Mouse (Mus musculus): ENCODE results near the gene Sytl3. TPM values are rescaled to one million over a fixed set of nuclear protein-coding genes. Genes with fewer than 3 reads are reported as not detected.

Gene Sytl3
- total and polyA plus RNA-seq, 3 experiments = 27.6 to 73.2 (median 59.3) TPM

- no peak for DNase-seq (ENCODE audit: extremely low read depth)
- in situ Hi-C loops (cut with MboI; ENCODE audit: low pct_ligation_motif_present, low pct_unique_long_range_greater_than_20kb, low sequenced_read_pairs) (loop anchor here (10.0 kb wide), 1 partner anchor 167 kb away; no protein-coding TSS in a partner anchor), dilution Hi-C loops (cut with MboI; ENCODE audit: extremely low pct_ligation_motif_present, extremely low pct_unique_long_range_greater_than_20kb, low sequenced_read_pairs) (no loop called here)
- Histone ChIP-seq H3K27me3 (replicated peaks) (no peaks in the 10 kb centered on the region), H3K4me1 (ENCODE audit: control insufficient read depth in 1 of 2, insufficient read depth in 2 of 2) (peaks cover 2 to 12% of the 10 kb centered on the region in 2 experiments; a peak in 3 of 4 replicates), H3K27ac (ENCODE audit: insufficient read depth, low read depth) (no peak overlapping the region), H3K9me3 (replicated peaks; ENCODE audit: low read length) (no peaks in the 10 kb centered on the region), H3K9ac (ENCODE audit: insufficient read depth, low read depth) (no peak overlapping the region), H3K4me2 (ENCODE audit: insufficient read depth, low read depth, poor library complexity, severe bottlenecking) (no peak overlapping the region), H3K79me2 (replicated peaks; ENCODE audit: control insufficient read depth, extremely low read depth, insufficient read depth, poor library complexity, severe bottlenecking) (no peaks in the 10 kb centered on the region; the same call in 1 of the 2 replicates), H3K4me3 (replicated peaks in 1 of 3; ENCODE audit: low read depth in 2 of 3, low read length in 2 of 3, poor library complexity in 1 of 3) (no peak overlapping the region), H3K36me3 (replicated peaks in 1 of 2; ENCODE audit: control insufficient read depth in 1 of 2, insufficient read depth in 1 of 2, low read length in 1 of 2) (peaks cover 55 to 69% of the 10 kb centered on the region in 2 experiments)
- no peak for TF ChIP-seq RAD21 (IDR thresholded peaks at IDR 0.05; ENCODE audit: low read depth, low read length)
- no peak for TF ChIP-seq POLR2AphosphoS2 (IDR thresholded peaks at IDR 0.05; ENCODE audit: low read depth, low read length)
- TF ChIP-seq CTCF (conservative IDR thresholded peaks at IDR 0.05 in 1 of 2, IDR thresholded peaks at IDR 0.05 in 1 of 2; ENCODE audit: low read depth in 2 of 2, low read length in 2 of 2) = no peak
- no peak for TF ChIP-seq ZKSCAN1 (IDR thresholded peaks at IDR 0.05; ENCODE audit: borderline replicate concordance, low read depth, low read length)
- TF ChIP-seq JUND (conservative IDR thresholded peaks at IDR 0.05; ENCODE audit: low read depth, low read length) = no peak
- no peak for TF ChIP-seq MEF2A (IDR thresholded peaks at IDR 0.05; ENCODE audit: borderline replicate concordance, low read depth, low read length)
- TF ChIP-seq POLR2A (IDR thresholded peaks at IDR 0.05; ENCODE audit: low read depth, low read length) = no peak
- no peak for TF ChIP-seq EP300 (IDR thresholded peaks at IDR 0.05; ENCODE audit: low read length)
- TF ChIP-seq BHLHE40 (IDR thresholded peaks at IDR 0.05; ENCODE audit: low read depth, low read length) = no peak
- no peak for TF ChIP-seq NELFE (IDR thresholded peaks at IDR 0.05; ENCODE audit: low read depth, low read length)
- no peak for TF ChIP-seq CHD2 (IDR thresholded peaks at IDR 0.05; ENCODE audit: low read length)
- TF ChIP-seq SMC3 (IDR thresholded peaks at IDR 0.05; ENCODE audit: low read depth, low read length) = no peak
- no peak for TF ChIP-seq IRF4 (IDR thresholded peaks at IDR 0.05; ENCODE audit: low read depth, low read length)
- no peak for TF ChIP-seq USF2 (conservative IDR thresholded peaks at IDR 0.05; ENCODE audit: low read depth, low read length)
- no peak for TF ChIP-seq USF1 (IDR thresholded peaks at IDR 0.05; ENCODE audit: low read depth, low read length)
- no peak for TF ChIP-seq MYC (IDR thresholded peaks at IDR 0.05; ENCODE audit: low read depth, low read length)
- no peak for TF ChIP-seq RCOR1 (conservative IDR thresholded peaks at IDR 0.05; ENCODE audit: low read depth, low read length)
- TF ChIP-seq SIN3A (IDR thresholded peaks at IDR 0.05; ENCODE audit: low read length) = no peak
- TF ChIP-seq MXI1 (IDR thresholded peaks at IDR 0.05; ENCODE audit: low read depth, low read length) = no peak
- TF ChIP-seq GABPA (IDR thresholded peaks at IDR 0.05; ENCODE audit: insufficient replicate concordance, low read depth, low read length) = no peak
These were observed 69.2 kb downstream of the Sytl3 start for GRCm38 (mm10) chr17:6727996-6728610.

GRCm38 (mm10) chr17:6729244-6729742, 70.4 kb downstream of the Sytl3 start:
- H3K79me2 ChIP-seq (replicated peaks; ENCODE audit: control insufficient read depth, extremely low read depth, insufficient read depth, poor library complexity, severe bottlenecking) = no peaks in the 10 kb centered on the region; the same call in 1 of the 2 replicates
- peaks cover 2 to 12% of the 10 kb centered on the region in 2 experiments; a peak in 3 of 4 replicates for H3K4me1 ChIP-seq (ENCODE audit: control insufficient read depth in 1 of 2, insufficient read depth in 2 of 2)
- in situ Hi-C loops (cut with MboI; ENCODE audit: low pct_ligation_motif_present, low pct_unique_long_range_greater_than_20kb, low sequenced_read_pairs) (loop anchor here (10.0 kb wide), 1 partner anchor 166 kb away; no protein-coding TSS in a partner anchor), dilution Hi-C loops (cut with MboI; ENCODE audit: extremely low pct_ligation_motif_present, extremely low pct_unique_long_range_greater_than_20kb, low sequenced_read_pairs) (no loop called here)
- no peak overlapping the region for H3K4me3 ChIP-seq (replicated peaks in 1 of 3; ENCODE audit: low read depth in 2 of 3, low read length in 2 of 3, poor library complexity in 1 of 3)
- H3K36me3 ChIP-seq (replicated peaks in 1 of 2; ENCODE audit: control insufficient read depth in 1 of 2, insufficient read depth in 1 of 2, low read length in 1 of 2) = peaks cover 63 to 75% of the 10 kb centered on the region in 2 experiments
- H3K27me3 ChIP-seq (replicated peaks) = no peaks in the 10 kb centered on the region
- DNase-seq (ENCODE audit: extremely low read depth) = no peak
- H3K27ac ChIP-seq (ENCODE audit: insufficient read depth, low read depth) = no peak overlapping the region
- H3K9me3 ChIP-seq (replicated peaks; ENCODE audit: low read length) = no peaks in the 10 kb centered on the region
- no peak overlapping the region for H3K4me2 ChIP-seq (ENCODE audit: insufficient read depth, low read depth, poor library complexity, severe bottlenecking)
- TF ChIP-seq ETS1 (conservative IDR thresholded peaks at IDR 0.05; ENCODE audit: low read depth, low read length) = no peak
- no peak for TF ChIP-seq PAX5 (IDR thresholded peaks at IDR 0.05; ENCODE audit: low read length)
- TF ChIP-seq E2F4 (IDR thresholded peaks at IDR 0.05; ENCODE audit: insufficient replicate concordance, low read depth, low read length) = no peak
- TF ChIP-seq MYC (IDR thresholded peaks at IDR 0.05; ENCODE audit: low read depth, low read length) = no peak
- no peak for TF ChIP-seq POLR2A (IDR thresholded peaks at IDR 0.05; ENCODE audit: low read depth, low read length)
- H3K9ac ChIP-seq (ENCODE audit: insufficient read depth, low read depth) = no peak overlapping the region

All from CH12.LX (cell line).